Mouse (Mus musculus) embryonic facial prominence, embryonic 11.5 days (tissue): Measurements from ENCODE around the gene Utp6. TPM values are rescaled to one million over a fixed set of nuclear protein-coding genes. Genes with fewer than 3 reads are reported as not detected.

Experiments
- ATAC-seq: fragments of 200-750 bp; cut with Nextera tagmentation; replicated peaks from 2 replicates; pipeline ENCODE4 v1.8.0; 2017; ENCODE audit warnings: low read depth; ENCODE audit not compliant: insufficient number of reproducible peaks, low FRiP score, low TSS enrichment
- DNase-seq: peaks from one replicate; pipeline ENCODE4 v3.0.0-alpha.2; 2015; ENCODE audit warnings: low spot score
- H3K27ac ChIP-seq: fragments of 300-500 bp; sonication (generic); replicated peaks from 2 replicates; pipeline ENCODE4 v1.5.1; 2014; ENCODE audit warnings: mild to moderate bottlenecking, low read depth, low read length, control low read depth
- H3K27me3 ChIP-seq: fragments of 300-500 bp; sonication (generic); 2 replicates; pipeline ENCODE4 v1.6.1; 2014; ENCODE audit warnings: mild to moderate bottlenecking, low read length, moderate library complexity, mixed read lengths; ENCODE audit not compliant: control insufficient read depth, insufficient read depth
- H3K36me3 ChIP-seq: fragments of 300-500 bp; sonication (generic); replicated peaks from 2 replicates; pipeline ENCODE4 v1.6.1; 2014; ENCODE audit warnings: low read depth, mild to moderate bottlenecking, low read length, moderate library complexity, mixed read lengths; ENCODE audit not compliant: control insufficient read depth, insufficient read depth
- H3K4me1 ChIP-seq: fragments of 300-500 bp; sonication (generic); 2 replicates; pipeline ENCODE4 v1.6.1; 2014; ENCODE audit warnings: low read length, mixed read lengths; ENCODE audit not compliant: control insufficient read depth, insufficient read depth
- H3K4me2 ChIP-seq: fragments of 300-500 bp; sonication (generic); 2 replicates; pipeline ENCODE4 v1.6.1; 2014; ENCODE audit warnings: low read depth, mild to moderate bottlenecking, control low read depth, low read length, moderate library complexity
- H3K4me3 ChIP-seq: fragments of 300-500 bp; sonication (generic); 2 replicates; pipeline ENCODE4 v1.5.1; 2014; ENCODE audit warnings: low read depth, low read length, control low read depth
- H3K9ac ChIP-seq: fragments of 300-500 bp; sonication (generic); replicated peaks from 2 replicates; pipeline ENCODE4 v1.6.1; 2014; ENCODE audit warnings: mild to moderate bottlenecking, control low read depth, low read length
- H3K9me3 ChIP-seq: fragments of 300-500 bp; sonication (generic); replicated peaks from 2 replicates; pipeline ENCODE4 v1.6.1; 2016; ENCODE audit warnings: mild to moderate bottlenecking, low read length, inconsistent platforms, mixed read lengths; ENCODE audit not compliant: control insufficient read depth
- WGBS: fragments of 180-500 bp; shearing (Covaris S2); extraction: QIAGEN DNeasy Blood & Tissue Kit; methylation state at CpG from one replicate; pipeline ENCODE4 v1.1.7; 2014; 5-methylcytosine and 5-hydroxymethylcytosine counted together
- polyA plus RNA-seq: library from polyadenylated mRNA; unstranded; fragments of >200 nt; fragmentation: Nextera tagmentation; extraction: Ambion mirVana; gene quantifications from 2 replicates; pipeline ENCODE4 v1.2.1, GENCODE M21; 2014

Utp6 gene
- polyA plus RNA-seq, result 92.7 and 108 TPM in 2 replicates

- Histone ChIP-seq H3K9ac (peak within 1 kb of the TSS; percentile 72), H3K4me1 (no peaks in the 10 kb centered on the region), H3K4me2 (peak within 1 kb of the TSS; percentile 59), H3K36me3 (0 out of 2 replicates have a peak, but pooled peaks cover 2% of the 10 kb centered on the region), H3K9me3 (no peaks in the 10 kb centered on the region), H3K27ac (no peak within 1 kb of the TSS), H3K27me3 (no peaks in the 10 kb centered on the region), H3K4me3 (peak within 1 kb of the TSS; percentile 65)
- ATAC-seq, result peak; percentile 93
- under 1% methylated on average over 46 of the region's 46 CpGs for WGBS
- DNase-seq, result peak; percentile 100
Measured at GRCm38 (mm10) chr11:79962125-79962876, at the start of gene Utp6. Utp6 (minus strand) TSS chr11:79962390.

- 5% methylated on average over 7 of the region's 7 CpGs for WGBS
Measured at GRCm38 (mm10) chr11:79994271-79994988, 32.2 kb upstream of the Utp6 start.

GRCm38 (mm10) chr11:79993356-79994270 lies 31.4 kb upstream of the Utp6 start:
- Histone ChIP-seq H3K27ac (peak overlapping the region; percentile 100), H3K27me3 (no peaks in the 10 kb centered on the region), H3K9me3 (no peaks in the 10 kb centered on the region), H3K36me3 (no peaks in the 10 kb centered on the region), H3K9ac (peak overlapping the region; percentile 92), H3K4me1 (no peaks in the 10 kb centered on the region), H3K4me3 (peak overlapping the region; percentile 97), H3K4me2 (peak overlapping the region; percentile 53)
- ATAC-seq (peak; percentile 60), DNase-seq (peak; percentile 62)
- WGBS, result under 1% methylated on average over 63 of the region's 74 CpGs

More at GRCm38 (mm10) chr11:79994271-79994988, 32.2 kb upstream of the Utp6 start:
- no peak overlapping the region for H3K27ac ChIP-seq
- no peaks in the 10 kb centered on the region for H3K4me1 ChIP-seq
- peak overlapping the region; percentile 97 for H3K4me3 ChIP-seq
- H3K9ac ChIP-seq, result no peak overlapping the region; the same call in 1 of the 2 replicates
- no peaks in the 10 kb centered on the region for H3K27me3 ChIP-seq
- no peaks in the 10 kb centered on the region for H3K9me3 ChIP-seq
- ATAC-seq, result no peak
- peak; percentile 24 for DNase-seq
- peak overlapping the region; percentile 53 for H3K4me2 ChIP-seq
- no peaks in the 10 kb centered on the region for H3K36me3 ChIP-seq

GRCm38 (mm10) chr11:79992592-79993355 lies 30.6 kb upstream of the Utp6 start, which contains the start of gene Suz12:
Suz12 (plus strand) TSS chr11:79993106.
- Histone ChIP-seq H3K36me3 (no peaks in the 10 kb centered on the region), H3K27ac (peak within 1 kb of the TSS; percentile 100), H3K9me3 (no peaks in the 10 kb centered on the region), H3K4me2 (peak within 1 kb of the TSS; percentile 53), H3K9ac (peak within 1 kb of the TSS; percentile 92), H3K4me3 (peak within 1 kb of the TSS; percentile 97), H3K27me3 (no peaks in the 10 kb centered on the region), H3K4me1 (no peaks in the 10 kb centered on the region)
- DNase-seq, result peak; percentile 98
- ATAC-seq, result peak; percentile 93
- 0% methylated on average over 58 of the region's 74 CpGs for WGBS

GRCm38 (mm10) chr11:79992035-79992591 lies 29.9 kb upstream of the Utp6 start:
- H3K27me3 ChIP-seq, result no peaks in the 10 kb centered on the region
- ATAC-seq (no peak), DNase-seq (peak; percentile 6)
- no peaks in the 10 kb centered on the region for H3K36me3 ChIP-seq
- H3K4me2 ChIP-seq, result peak overlapping the region; percentile 47
- peak overlapping the region; percentile 97 for H3K4me3 ChIP-seq
- no peaks in the 10 kb centered on the region for H3K4me1 ChIP-seq
- H3K9ac ChIP-seq, result peak overlapping the region; percentile 76
- H3K27ac ChIP-seq, result peak overlapping the region; percentile 100
- 27% methylated on average over 20 of the region's 21 CpGs for WGBS
- H3K9me3 ChIP-seq, result no peaks in the 10 kb centered on the region

GRCm38 (mm10) chr11:79991600-79991999 lies 29.4 kb upstream of the Utp6 start:
- Histone ChIP-seq H3K36me3 (no peaks in the 10 kb centered on the region), H3K9ac (no peak overlapping the region), H3K27ac (no peak overlapping the region), H3K9me3 (no peaks in the 10 kb centered on the region), H3K4me1 (no peaks in the 10 kb centered on the region), H3K4me3 (no peak overlapping the region), H3K27me3 (no peaks in the 10 kb centered on the region), H3K4me2 (no peak overlapping the region)
- 94% methylated on average over 5 of the region's 5 CpGs for WGBS
- no peak for DNase-seq
- ATAC-seq, result no peak

GRCm38 (mm10) chr11:79990120-79990519 lies 27.9 kb upstream of the Utp6 start:
- ATAC-seq, result no peak
- no peaks in the 10 kb centered on the region for H3K4me1 ChIP-seq
- no peak overlapping the region for H3K4me2 ChIP-seq
- no peak overlapping the region for H3K4me3 ChIP-seq
- no peaks in the 10 kb centered on the region for H3K36me3 ChIP-seq
- no peak overlapping the region for H3K27ac ChIP-seq
- no peak for DNase-seq
- no peaks in the 10 kb centered on the region for H3K27me3 ChIP-seq
- H3K9ac ChIP-seq, result no peak overlapping the region
- WGBS, result 92% methylated on average over 2 of the region's 2 CpGs
- no peaks in the 10 kb centered on the region for H3K9me3 ChIP-seq
